Mouse (Mus musculus) lung, embryonic 14.5 days (tissue): ENCODE measurements at regions not wholly inside any gene's neighbourhood (a gene's known extent, or its start where the extent isn't known, plus 50 kb on each side); places are given as distances from the start of the nearest gene placed in this dataset. TPM values are rescaled to one million over a fixed set of nuclear protein-coding genes. Genes with fewer than 3 reads are reported as not detected.

Source experiments
- ATAC-seq: fragments of 200-750 bp; cut with Nextera tagmentation; 2 replicates; pipeline ENCODE4 v1.8.0; 2017; ENCODE audit warnings: mild to moderate bottlenecking, moderate TSS enrichment, moderate library complexity; ENCODE audit not compliant: insufficient read depth
- DNase-seq: peaks from one replicate; pipeline ENCODE4 v3.0.0-alpha.2; 2015
- H3K27ac ChIP-seq: fragments of 300-500 bp; sonication (generic); 2 replicates; pipeline ENCODE4 v1.5.1; 2014; ENCODE audit warnings: low read depth, mild to moderate bottlenecking, moderate library complexity
- H3K27me3 ChIP-seq: fragments of 300-500 bp; sonication (generic); 2 replicates; pipeline ENCODE4 v1.6.1; 2014; ENCODE audit warnings: low read length, control low read depth; ENCODE audit not compliant: insufficient read depth
- H3K36me3 ChIP-seq: fragments of 300-500 bp; sonication (generic); 2 replicates; pipeline ENCODE4 v1.6.1; 2014; ENCODE audit warnings: control low read depth; ENCODE audit not compliant: insufficient read depth
- H3K4me1 ChIP-seq: fragments of 300-500 bp; sonication (generic); 2 replicates; pipeline ENCODE4 v1.6.1; 2014; ENCODE audit warnings: antibody characterized with exemption, control low read depth; ENCODE audit not compliant: insufficient read depth
- H3K4me2 ChIP-seq: fragments of 300-500 bp; sonication (generic); 2 replicates; pipeline ENCODE4 v1.6.1; 2014; ENCODE audit warnings: mild to moderate bottlenecking
- H3K4me3 ChIP-seq: fragments of 300-500 bp; sonication (generic); 2 replicates; pipeline ENCODE4 v1.5.1; 2014; ENCODE audit warnings: low read depth, low read length
- H3K9ac ChIP-seq: fragments of 300-500 bp; sonication (generic); 2 replicates; pipeline ENCODE4 v1.6.1; 2014
- H3K9me3 ChIP-seq: fragments of 300-500 bp; sonication (generic); 2 replicates; pipeline ENCODE4 v1.6.1; 2016; ENCODE audit warnings: low read depth, low read length, control low read depth
- CTCF ChIP-seq: IDR thresholded peaks from 2 replicates; pipeline ENCODE4 v1.5.1; 2016; ENCODE audit warnings: antibody characterized with exemption, low read depth
- WGBS: fragments of 180-500 bp; shearing (Covaris S2); extraction: QIAGEN DNeasy Blood & Tissue Kit; methylation state at CpG from one replicate; pipeline ENCODE4 v1.1.7; 2014; 5-methylcytosine and 5-hydroxymethylcytosine counted together
- microRNA-seq: library from miRNA; unstranded; fragments of <30 nt; microRNA quantifications from one replicate; pipeline ENCODE4, GENCODE M21; 2016; ENCODE audit warnings: borderline number of aligned reads

DNA sequence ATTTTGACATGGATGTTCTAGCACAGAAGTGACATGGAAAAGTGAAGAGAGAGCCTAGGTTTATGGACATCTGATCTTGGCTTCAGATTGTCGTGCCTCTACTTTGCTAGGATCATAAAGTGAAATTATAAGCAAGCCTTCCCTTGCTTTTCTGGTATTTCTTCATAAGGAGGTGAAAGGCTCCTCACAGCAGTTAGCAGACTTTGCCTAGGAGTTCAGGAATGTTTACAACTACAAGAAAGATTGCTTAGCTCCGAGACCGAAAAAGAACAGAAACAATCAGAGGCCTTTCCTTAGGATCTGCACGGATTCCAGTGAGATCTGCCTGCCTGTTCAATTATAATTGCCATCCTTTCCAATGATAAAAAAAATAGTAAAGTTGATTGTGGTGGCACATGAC, 67.8 kb upstream of the Marcks start:
- DNase-seq (no peak), ATAC-seq (no peak)
- Histone ChIP-seq H3K4me2 (no peak overlapping the region), H3K36me3 (no peaks in the 10 kb centered on the region), H3K4me1 (no peaks in the 10 kb centered on the region), H3K27ac (no peak overlapping the region), H3K9ac (no peak overlapping the region), H3K4me3 (no peak overlapping the region), H3K9me3 (no peaks in the 10 kb centered on the region), H3K27me3 (no peaks in the 10 kb centered on the region)
- TF ChIP-seq CTCF = no peak
- WGBS = 48% methylated on average over 4 of the region's 4 CpGs

GRCm38 (mm10) chr10:37203709-37204108, 65.0 kb upstream of the Marcks start:
- Histone ChIP-seq H3K36me3 (no peaks in the 10 kb centered on the region), H3K4me3 (no peak overlapping the region), H3K27me3 (no peaks in the 10 kb centered on the region), H3K27ac (no peak overlapping the region), H3K9ac (no peak overlapping the region), H3K4me2 (no peak overlapping the region), H3K9me3 (no peaks in the 10 kb centered on the region), H3K4me1 (no peaks in the 10 kb centered on the region)
- 62% methylated on average over 1 of the region's 1 CpGs for WGBS
- no peak for TF ChIP-seq CTCF
- ATAC-seq = no peak
- no peak for DNase-seq

- Histone ChIP-seq H3K9ac (no peak overlapping the region), H3K9me3 (no peaks in the 10 kb centered on the region), H3K4me2 (no peak overlapping the region), H3K4me3 (no peak overlapping the region), H3K36me3 (no peaks in the 10 kb centered on the region), H3K27ac (no peak overlapping the region), H3K4me1 (no peaks in the 10 kb centered on the region), H3K27me3 (no peaks in the 10 kb centered on the region)
- no peak for TF ChIP-seq CTCF
- 84% methylated on average over 13 of the region's 13 CpGs for WGBS
- ATAC-seq (no peak), DNase-seq (no peak)
Measured at GRCm38 (mm10) chr10:37194798-37195453, 56.2 kb upstream of the Marcks start.

DNA sequence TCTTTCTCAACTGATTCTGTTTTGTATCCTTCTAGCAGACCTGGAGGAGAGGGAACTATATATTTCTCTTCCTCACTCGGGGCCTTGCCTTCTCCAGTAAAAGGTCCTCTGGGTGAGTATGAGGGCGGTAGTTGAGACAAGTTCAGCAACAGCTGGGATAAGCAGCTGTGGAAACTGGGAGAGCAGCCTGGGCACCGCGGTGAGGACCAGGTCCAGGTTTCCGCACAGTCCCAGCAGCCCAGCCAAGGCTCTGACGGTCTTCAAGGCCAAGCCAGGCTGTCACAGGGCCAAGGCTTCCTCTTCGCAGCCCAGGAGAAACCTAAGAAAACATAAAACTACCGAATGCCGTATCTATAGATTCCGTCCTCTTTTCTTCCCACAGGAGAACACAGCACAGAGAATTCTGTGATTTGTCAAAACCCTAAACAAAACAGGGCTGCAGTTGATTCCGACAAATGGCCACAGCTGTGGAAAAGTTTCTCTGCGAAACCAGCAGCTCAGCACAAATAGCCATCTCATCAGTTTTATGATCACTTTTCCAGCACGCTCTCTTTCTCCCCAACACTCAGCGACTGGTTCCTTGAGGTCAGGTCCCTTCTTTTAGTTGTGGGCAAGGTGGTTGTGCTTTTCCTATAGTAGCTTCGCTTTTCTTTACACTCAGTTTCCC, 55.5 kb upstream of the Marcks start:
- peak; percentile 36 for DNase-seq
- Histone ChIP-seq H3K9me3 (no peaks in the 10 kb centered on the region), H3K27me3 (no peaks in the 10 kb centered on the region), H3K9ac (no peak overlapping the region), H3K27ac (peak overlapping the region; percentile 60; the same call in 1 of the 2 replicates), H3K36me3 (no peaks in the 10 kb centered on the region), H3K4me3 (no peak overlapping the region), H3K4me1 (no peaks in the 10 kb centered on the region), H3K4me2 (no peak overlapping the region)
- peak; percentile 52; the same call in 1 of the 2 replicates for ATAC-seq
- 69% methylated on average over 15 of the region's 15 CpGs for WGBS
- TF ChIP-seq CTCF = no peak

DNA sequence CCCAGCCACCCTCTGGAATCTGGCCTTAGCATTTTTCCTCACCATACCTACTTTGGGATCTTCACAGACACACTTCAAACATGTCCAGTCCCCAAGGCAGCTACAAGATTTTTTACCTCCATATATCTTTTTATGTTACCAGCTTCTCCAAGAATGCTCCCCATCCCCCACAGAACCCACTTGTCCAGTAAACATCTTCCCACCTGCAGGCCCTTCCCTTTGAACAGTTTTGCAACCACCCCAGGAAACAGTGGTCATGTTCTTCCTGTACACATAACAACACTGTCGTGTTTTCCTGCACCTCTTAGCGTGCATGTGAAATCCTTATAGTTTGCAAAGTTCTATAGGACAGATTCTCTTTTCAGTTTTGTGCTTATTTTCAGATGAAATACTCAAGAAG, 53.9 kb upstream of the Marcks start:
- H3K4me3 ChIP-seq = no peak overlapping the region
- no peaks in the 10 kb centered on the region for H3K4me1 ChIP-seq
- no peaks in the 10 kb centered on the region for H3K9me3 ChIP-seq
- H3K27ac ChIP-seq = no peak overlapping the region
- no peaks in the 10 kb centered on the region for H3K36me3 ChIP-seq
- no peak overlapping the region for H3K9ac ChIP-seq
- no peaks in the 10 kb centered on the region for H3K27me3 ChIP-seq
- H3K4me2 ChIP-seq = no peak overlapping the region
- DNase-seq (no peak), ATAC-seq (no peak)
- 78% methylated on average over 2 of the region's 2 CpGs for WGBS
- no peak for TF ChIP-seq CTCF

DNA sequence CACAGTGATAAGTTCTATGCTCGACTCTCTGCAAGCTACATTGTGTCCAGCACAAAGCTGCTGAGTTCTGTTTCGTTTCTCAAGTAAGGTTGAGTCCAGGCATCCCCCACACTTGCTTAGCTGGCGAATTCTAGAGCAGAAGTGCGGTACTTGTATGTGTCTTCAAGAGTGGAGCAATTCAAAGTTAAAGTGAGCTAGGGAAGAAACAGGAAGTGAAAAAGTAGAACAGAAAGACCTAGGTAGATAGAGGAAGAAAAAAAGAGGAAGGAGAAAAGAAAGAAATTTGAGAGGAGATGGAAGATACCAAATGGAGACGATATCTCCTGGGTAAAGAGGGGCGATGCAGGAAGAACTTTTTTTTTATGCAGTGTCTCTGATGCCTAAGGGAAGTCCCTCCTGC, 51.4 kb upstream of the Marcks start:
- H3K9me3 ChIP-seq = no peaks in the 10 kb centered on the region
- no peak overlapping the region for H3K4me2 ChIP-seq
- H3K27me3 ChIP-seq = no peaks in the 10 kb centered on the region
- H3K36me3 ChIP-seq = no peaks in the 10 kb centered on the region
- no peak overlapping the region for H3K9ac ChIP-seq
- no peak overlapping the region for H3K4me3 ChIP-seq
- H3K4me1 ChIP-seq = no peaks in the 10 kb centered on the region
- no peak for TF ChIP-seq CTCF
- no peak for ATAC-seq
- H3K27ac ChIP-seq = no peak overlapping the region
- no peak for DNase-seq
- 80% methylated on average over 6 of the region's 6 CpGs for WGBS

Small RNA genes in the stretch of these regions (microRNA-seq; reads per million reads assigned to microRNA genes)
- not detected for gene Gm24710
